Mouse (Mus musculus) lung, postnatal 0 days (tissue): ENCODE data around the gene Eps15l1.

ENCODE experiments used
- CTCF ChIP-seq: IDR thresholded peaks from 2 replicates; pipeline ENCODE4 v1.5.1; 2016; ENCODE audit warnings: antibody characterized with exemption, mild to moderate bottlenecking
- EP300 ChIP-seq: IDR thresholded peaks from 2 replicates; pipeline ENCODE4 v1.6.1; 2016; ENCODE audit warnings: antibody characterized with exemption, mild to moderate bottlenecking, control low read depth

- TF ChIP-seq CTCF (no peak), EP300 (no peak)
These were observed 114.3 kb downstream of the Eps15l1 start for GRCm38 (mm10) chr8:72306913-72307312.
